Mouse (Mus musculus) spleen, adult 2 months (tissue): Measurements from ENCODE around the gene Dhx36.

Source experiments
- CTCF ChIP-seq: fragments of 200-500 bp; IDR thresholded peaks from 2 replicates; pipeline ENCODE4 v1.5.1; 2011; ENCODE audit warnings: mild to moderate bottlenecking, inconsistent platforms; ENCODE audit not compliant: insufficient read depth, insufficient read length, insufficient replicate concordance; ENCODE audit errors: extremely low read depth
- POLR2A ChIP-seq: fragments of 200-500 bp; IDR thresholded peaks from 2 replicates; pipeline ENCODE4 v1.6.1; 2011; ENCODE audit warnings: low read depth, low read length, inconsistent platforms

- TF ChIP-seq CTCF (no peak), POLR2A (no peak)
Measured at GRCm38 (mm10) chr3:62499327-62499726, 7.5 kb downstream of the Dhx36 start.
